Mouse (Mus musculus): ENCODE data around the gene Pom121l2.

Pom121l2 gene

GRCm38 (mm10) chr13:21980981-21981802 is at the start of gene Pom121l2:
Pom121l2 (plus strand) TSS chr13:21981194.
- no peak for DNase-seq (ENCODE audit: extremely low read depth, low read depth)

- DNase-seq (ENCODE audit: extremely low read depth, low read depth): no peak
These were observed 49.3 kb upstream of the Pom121l2 start for GRCm38 (mm10) chr13:21931740-21932139.

- DNase-seq (ENCODE audit: extremely low read depth, low read depth): no peak
These were observed 47.1 kb upstream of the Pom121l2 start for GRCm38 (mm10) chr13:21933626-21934548.

- DNase-seq (ENCODE audit: extremely low read depth, low read depth): no peak
These were observed 45.8 kb upstream of the Pom121l2 start for GRCm38 (mm10) chr13:21934982-21935791.

GRCm38 (mm10) chr13:21935833-21936232 is 45.2 kb upstream of the Pom121l2 start:
- DNase-seq (ENCODE audit: extremely low read depth, low read depth): no peak

GRCm38 (mm10) chr13:21936968-21937367 is 44.0 kb upstream of the Pom121l2 start:
- DNase-seq (ENCODE audit: extremely low read depth, low read depth): peak; percentile 93

- DNase-seq (ENCODE audit: extremely low read depth, low read depth): peak; percentile 88
These were observed 40.8 kb upstream of the Pom121l2 start for GRCm38 (mm10) chr13:21940213-21940612.

- DNase-seq (ENCODE audit: extremely low read depth, low read depth): no peak
These were observed 40.1 kb upstream of the Pom121l2 start for GRCm38 (mm10) chr13:21940811-21941321.

GRCm38 (mm10) chr13:21943644-21944043 is 37.4 kb upstream of the Pom121l2 start:
- no peak for DNase-seq (ENCODE audit: extremely low read depth, low read depth)

- DNase-seq (ENCODE audit: extremely low read depth, low read depth): no peak
These were observed 36.4 kb upstream of the Pom121l2 start for GRCm38 (mm10) chr13:21944592-21944925.

- peak; percentile 85 for DNase-seq (ENCODE audit: extremely low read depth, low read depth)
These were observed 35.9 kb upstream of the Pom121l2 start, which contains the start of gene Zfp184 for GRCm38 (mm10) chr13:21944926-21945740. Zfp184 (plus strand) TSS chr13:21945094.

- no peak for DNase-seq (ENCODE audit: extremely low read depth, low read depth)
These were observed 11.7 kb upstream of the Pom121l2 start for GRCm38 (mm10) chr13:21969269-21969668.

GRCm38 (mm10) chr13:21969816-21970215 is 11.2 kb upstream of the Pom121l2 start:
- no peak for DNase-seq (ENCODE audit: extremely low read depth, low read depth)

- DNase-seq (ENCODE audit: extremely low read depth, low read depth): peak; percentile 79
These were observed 9.4 kb upstream of the Pom121l2 start for GRCm38 (mm10) chr13:21971641-21972040.

- peak; percentile 81 for DNase-seq (ENCODE audit: extremely low read depth, low read depth)
These were observed 6.7 kb upstream of the Pom121l2 start for GRCm38 (mm10) chr13:21974221-21974725.

GRCm38 (mm10) chr13:21974726-21975473 is 6.1 kb upstream of the Pom121l2 start:
- DNase-seq (ENCODE audit: extremely low read depth, low read depth): peak; percentile 71

GRCm38 (mm10) chr13:21981803-21982193 is 804 bp downstream of the Pom121l2 start:
- no peak for DNase-seq (ENCODE audit: extremely low read depth, low read depth)

- no peak for DNase-seq (ENCODE audit: extremely low read depth, low read depth)
These were observed 3.5 kb downstream of the Pom121l2 start for GRCm38 (mm10) chr13:21984486-21984885.

GRCm38 (mm10) chr13:21992550-21992949 is 11.6 kb downstream of the Pom121l2 start:
- no peak for DNase-seq (ENCODE audit: extremely low read depth, low read depth)
